Mouse (Mus musculus) retina, adult 2 months (tissue): ENCODE data around the gene Gpr62.

Source experiments
- DNase-seq: peaks from one replicate; pipeline ENCODE4 v3.0.0-alpha.2; 2012; ENCODE audit warnings: low read depth, low spot score

The Gpr62 gene

DNA sequence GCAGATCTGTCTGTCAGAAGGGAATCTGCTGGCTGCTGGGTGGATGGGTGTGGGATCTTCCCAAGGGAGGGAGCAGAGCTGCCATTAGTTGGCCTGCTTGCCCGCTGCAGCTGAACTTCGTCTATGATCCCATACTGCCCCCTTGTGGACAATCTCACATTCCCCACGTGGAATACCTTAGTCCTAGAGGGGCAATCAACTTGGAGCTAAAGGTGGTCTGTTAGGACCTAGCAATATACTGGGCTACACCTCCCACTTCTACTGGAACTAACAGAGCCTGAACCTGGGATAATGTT, 43.9 kb downstream of the Gpr62 start:
- peak; percentile 78 for DNase-seq

DNA sequence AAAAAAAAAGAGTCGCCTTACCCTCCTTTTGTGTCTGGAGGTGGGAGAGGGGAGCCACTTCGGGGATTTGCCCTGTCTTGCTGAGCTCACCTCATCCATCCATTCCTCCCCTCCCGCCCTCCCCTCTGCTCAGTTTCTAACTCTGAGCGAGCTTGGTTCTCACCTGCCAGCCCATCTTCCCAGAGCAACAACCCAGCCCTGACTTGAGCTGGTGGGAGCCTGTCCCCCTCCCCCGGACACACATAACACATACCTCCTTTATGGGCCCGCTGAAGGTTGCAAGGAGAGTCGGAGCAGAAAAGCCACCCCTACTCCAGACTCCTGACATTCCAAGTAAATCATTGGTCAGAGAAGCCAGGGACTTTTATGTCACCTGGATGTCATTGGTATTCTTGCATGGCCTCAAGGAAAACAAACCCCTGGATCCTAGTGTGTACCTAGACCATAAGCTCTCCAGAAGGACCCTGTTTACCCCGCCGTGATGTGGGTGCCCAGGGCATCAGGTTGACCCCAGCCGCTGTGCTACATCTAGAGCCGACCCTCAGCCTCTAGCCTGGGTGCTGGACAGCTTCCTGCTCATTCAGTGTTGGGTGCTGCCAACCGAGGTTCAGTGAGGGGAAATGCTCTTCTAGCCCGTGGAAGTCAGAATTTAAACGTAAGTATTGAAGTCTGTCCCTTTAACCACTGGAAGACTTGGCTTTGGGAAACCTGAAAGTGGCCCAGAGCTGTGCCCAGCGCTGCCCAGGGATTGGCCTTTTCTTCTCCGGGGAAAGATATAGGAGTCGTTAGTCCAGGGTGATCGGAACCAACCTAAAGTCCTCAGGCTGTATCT, 44.5 kb downstream of the Gpr62 start:
- DNase-seq: no peak

DNA sequence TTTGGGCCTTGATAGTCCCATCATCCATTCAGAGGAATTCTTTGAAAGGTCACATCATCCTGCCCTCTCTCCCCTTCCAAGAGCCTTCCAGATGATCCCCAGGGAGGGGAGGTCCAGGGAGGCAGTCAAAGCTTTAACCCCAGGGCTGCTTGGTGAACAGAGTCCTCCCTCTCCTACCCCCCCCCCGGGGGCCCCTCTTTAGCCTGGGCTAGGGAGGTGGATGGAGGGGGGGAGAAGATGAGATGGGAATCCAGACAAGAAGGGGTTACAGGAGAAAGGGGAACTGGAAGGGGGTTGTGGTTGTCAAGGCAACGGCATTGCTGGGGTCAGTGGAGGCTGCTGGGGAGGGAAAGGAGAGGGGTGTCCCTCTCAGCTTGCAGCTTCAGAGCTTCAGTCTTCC, 45.1 kb downstream of the Gpr62 start:
- no peak for DNase-seq

DNA sequence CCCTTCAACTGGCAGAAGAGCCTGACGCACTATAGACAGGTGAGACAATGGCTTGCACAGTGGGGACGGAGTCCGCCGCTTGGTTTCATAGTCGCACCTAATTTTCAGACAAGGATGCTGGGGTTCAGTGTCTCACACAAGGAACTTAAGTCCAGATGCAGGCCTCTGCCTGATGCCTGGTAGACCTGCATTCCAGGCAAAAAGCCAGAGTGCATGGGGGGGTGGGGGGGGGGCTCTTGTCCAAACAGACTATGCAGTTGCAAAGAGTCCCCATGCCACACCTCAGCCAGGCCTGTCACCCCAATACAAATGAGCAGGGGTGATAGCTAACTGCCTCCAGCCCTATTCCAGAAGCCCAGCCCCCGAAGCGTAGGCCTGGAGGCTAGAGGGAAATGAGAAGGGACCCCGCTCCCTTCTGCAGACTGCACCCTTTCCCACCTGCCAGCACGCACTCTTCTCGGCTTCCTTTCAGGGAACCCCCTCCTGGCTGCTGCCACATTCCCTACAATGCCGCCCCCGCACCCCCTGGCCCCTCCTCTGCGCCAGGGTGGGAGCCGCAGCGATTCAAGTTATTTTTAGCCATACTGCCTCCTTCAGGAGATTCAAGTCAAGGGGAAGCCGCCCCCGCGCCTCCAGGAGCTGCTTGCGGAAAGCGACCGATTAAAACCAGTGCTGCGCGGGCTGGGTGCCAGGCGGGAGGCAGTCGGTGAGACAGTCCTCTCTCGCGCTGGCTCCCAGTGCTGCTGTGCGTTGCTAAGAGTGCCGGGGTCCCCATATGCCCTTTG, 47.7 kb downstream of the Gpr62 start:
- DNase-seq: no peak

DNA sequence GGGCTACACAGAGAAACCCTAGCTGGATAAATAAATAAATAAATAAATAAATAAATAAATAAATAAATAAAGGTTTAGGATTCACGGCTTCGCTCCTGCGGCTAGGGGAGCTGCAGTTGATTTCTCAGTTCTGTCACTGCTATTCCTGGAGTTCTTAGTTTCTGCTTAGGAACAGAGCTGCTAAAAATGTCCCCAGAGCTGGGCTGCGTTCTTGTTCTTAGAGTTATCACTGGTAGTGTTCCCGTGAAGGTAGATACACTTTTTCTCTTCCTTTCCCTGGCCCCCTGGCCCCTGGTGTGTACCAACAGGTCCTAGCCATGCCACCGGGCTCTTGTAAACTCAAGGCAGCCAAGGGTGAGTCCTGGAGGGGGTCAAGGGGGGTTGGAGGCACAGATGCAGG, 48.9 kb downstream of the Gpr62 start:
- no peak for DNase-seq
